Mouse (Mus musculus) lung, postnatal 14 days (tissue): ENCODE data around the gene Erich4.
"Not testable (repeated sequence)": the region's sequence is repeated elsewhere in the genome, so short reads cannot be mapped to it uniquely, and the experiment has no call there.

Experiments
- DNase-seq: peaks from one replicate; pipeline ENCODE4 v3.0.0; 2021

The Erich4 gene

DNA sequence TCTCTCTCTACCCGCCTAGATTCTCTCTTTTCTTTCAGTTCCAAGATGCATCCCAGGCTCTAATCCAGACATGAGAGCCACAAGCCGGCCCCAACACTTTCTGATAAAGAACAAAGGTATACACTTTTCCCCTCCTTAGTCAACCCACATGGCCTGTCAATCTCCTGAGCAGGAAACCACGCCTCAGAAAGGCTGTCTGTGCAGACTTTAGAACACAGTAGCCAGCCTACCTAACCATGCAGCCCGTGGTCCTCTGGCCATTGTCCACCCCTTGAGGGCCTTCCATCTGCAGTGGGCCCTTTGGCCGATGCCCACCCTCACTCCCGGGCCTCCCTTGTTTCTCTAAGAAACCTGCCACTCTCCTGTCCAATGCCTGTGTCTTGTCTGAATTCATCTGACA lies 39.4 kb downstream of the Erich4 start:
- DNase-seq = not testable (repeated sequence)

DNA sequence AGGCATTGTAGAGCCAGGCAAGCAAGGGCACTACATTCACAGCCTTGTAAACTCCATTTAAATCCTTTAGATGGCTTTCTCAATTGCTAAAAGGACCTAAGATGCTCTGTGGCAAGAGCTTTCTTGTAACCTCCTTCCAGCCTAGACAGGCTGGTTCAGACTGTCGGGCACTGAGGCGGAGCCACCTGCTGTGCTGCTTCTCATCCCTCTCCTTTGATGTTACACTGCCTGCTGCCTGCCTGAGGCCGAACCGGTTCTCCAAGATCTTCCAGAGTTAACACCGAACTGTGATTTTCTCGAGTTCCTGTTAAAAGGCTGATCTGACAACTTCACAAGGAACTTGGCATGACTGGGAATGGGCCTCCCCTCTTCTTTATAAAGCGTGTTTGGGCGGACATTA lies 39.8 kb downstream of the Erich4 start:
- no peak for DNase-seq

DNA sequence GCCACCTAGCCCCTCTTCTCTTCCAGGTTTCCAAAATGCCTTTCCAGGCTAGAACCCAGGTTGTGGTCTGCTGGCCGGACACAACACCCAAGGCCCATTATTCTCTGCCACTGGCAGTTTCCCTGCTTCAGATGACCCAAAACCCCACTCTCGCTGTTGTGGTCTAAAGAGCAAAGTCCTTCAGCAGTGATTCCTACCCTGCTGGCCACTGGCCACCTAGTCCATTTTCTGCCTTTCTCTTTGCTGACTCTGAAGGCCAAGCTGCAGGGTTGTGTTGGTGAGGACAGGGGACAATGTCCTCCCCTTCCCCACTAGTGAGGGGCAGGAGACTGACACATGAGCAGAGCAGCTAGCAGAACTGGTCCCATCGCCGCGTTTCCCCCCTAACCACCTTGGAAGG lies 40.6 kb downstream of the Erich4 start:
- DNase-seq = no peak

DNA sequence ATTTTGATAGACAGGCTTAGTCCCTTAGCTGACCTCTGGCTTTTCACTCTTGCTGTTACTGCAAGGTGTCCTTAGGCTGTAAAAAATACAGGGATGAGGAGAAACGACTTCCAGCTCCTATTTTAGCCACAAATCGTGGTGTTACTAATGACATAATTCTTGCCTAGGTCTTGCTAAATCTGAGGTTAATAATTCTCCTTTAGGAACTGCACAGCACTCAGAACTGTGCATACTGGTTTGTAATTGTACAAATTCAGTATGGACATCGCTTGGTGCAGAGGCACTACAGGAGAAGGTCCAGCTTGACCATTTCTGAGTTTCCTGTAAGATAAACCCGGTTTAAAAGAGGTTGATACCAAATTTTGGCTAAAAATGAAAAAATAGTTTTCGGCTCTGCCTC lies 41.9 kb downstream of the Erich4 start:
- not testable (repeated sequence) for DNase-seq

DNA sequence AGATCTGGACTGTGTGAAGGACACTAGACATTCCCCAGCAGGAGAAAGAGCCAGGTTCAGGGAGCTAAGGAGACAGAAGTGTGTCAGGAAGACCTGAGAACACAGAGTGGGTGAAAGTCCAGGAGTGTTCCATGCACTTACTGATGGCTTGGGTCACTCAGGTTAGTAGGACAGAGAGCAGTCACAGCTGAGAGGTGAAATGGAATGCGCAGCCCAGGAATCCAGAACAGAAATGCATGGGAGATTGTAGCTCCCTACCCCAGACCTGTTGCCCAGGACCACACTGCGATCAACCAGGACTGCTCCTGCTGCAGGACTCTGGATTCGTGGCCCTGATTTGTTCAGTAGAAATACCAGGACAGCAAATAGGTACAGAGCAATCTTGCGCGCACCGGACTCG lies 47.0 kb downstream of the Erich4 start:
- DNase-seq = no peak
